In the genomic region with DNA sequence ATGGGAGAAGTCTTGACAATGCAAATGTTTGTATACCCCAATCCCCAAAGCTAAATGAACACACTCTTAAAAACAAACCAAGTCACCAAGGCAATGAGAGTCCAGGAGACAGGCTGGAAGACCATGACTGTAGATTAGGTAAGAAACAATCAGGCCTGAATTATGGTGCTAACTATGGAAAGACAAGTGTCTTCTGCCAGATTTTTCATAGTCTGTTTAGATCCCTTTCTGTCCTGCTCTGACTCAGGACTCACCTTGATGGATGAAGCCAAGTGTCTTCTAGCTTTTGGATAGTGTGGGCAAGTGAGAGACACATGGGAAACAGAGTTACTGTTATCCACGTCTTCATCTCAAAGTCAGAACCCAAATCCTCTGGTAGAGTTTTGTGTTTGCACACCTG, we compare ENCODE assay signal across 9 mouse cellular contexts. TPM values are rescaled to one million over a fixed set of nuclear protein-coding genes. Genes with fewer than 3 reads are reported as not detected.
DNase-seq lines count a peak whose midpoint lies in the region; ATAC-seq lines count a peak whose summit lies in the region.
"Had no signal": no experiment of that assay in that cellular context is flagged by ENCODE, and none has a peak within 500 bp of the region (broad histone marks: within the 10 kb centered on the region; RNA-seq: fewer than 3 reads in every experiment).

No protein-coding gene starts in this region.

- H3K9me3 ChIP-seq in liver, embryonic 11.5 days (ENCODE audit: control insufficient read depth, low read length): no peaks in the 10 kb centered on the region
- H3K9me3 ChIP-seq in hindbrain, embryonic 14.5 days (ENCODE audit: control insufficient read depth, low read length): no peaks in the 10 kb centered on the region
- no peaks in the 10 kb centered on the region for H3K9me3 ChIP-seq in neural tube, embryonic 12.5 days

- ATAC-seq in liver, embryonic 11.5 days (replicated peaks; ENCODE audit: low FRiP score): no peak
- ATAC-seq in hindbrain, embryonic 14.5 days (ENCODE audit: low FRiP score): no peak
- no peak for ATAC-seq in neural tube, embryonic 12.5 days (ENCODE audit: low FRiP score, low read depth)
- ATAC-seq: Patski had no signal

- no peak overlapping the region for H3K27ac ChIP-seq in liver, embryonic 11.5 days (ENCODE audit: low read depth, low read length)
- H3K27ac ChIP-seq in hindbrain, embryonic 14.5 days: 0 out of 2 replicates have a peak overlapping the region, but pooled peaks have one; percentile 63
- no peak overlapping the region for H3K27ac ChIP-seq in neural tube, embryonic 12.5 days

- no peak overlapping the region for H3K9ac ChIP-seq in liver, embryonic 11.5 days (ENCODE audit: low read depth, low read length)
- peak overlapping the region; percentile 83; the same call in 1 of the 2 replicates for H3K9ac ChIP-seq in hindbrain, embryonic 14.5 days
- no peak overlapping the region for H3K9ac ChIP-seq in neural tube, embryonic 12.5 days

- peak overlapping the region; percentile 90; the same call in 1 of the 2 replicates for H3K4me2 ChIP-seq in liver, embryonic 11.5 days
- H3K4me2 ChIP-seq in hindbrain, embryonic 14.5 days (replicated peaks): peak overlapping the region; percentile 70
- H3K4me2 ChIP-seq in neural tube, embryonic 12.5 days (replicated peaks): peak overlapping the region; percentile 85

- DNase-seq in embryo, embryonic 10.5 days (ENCODE audit: low spot score): peak; percentile 9
- no peak for DNase-seq in embryo, embryonic 11 days
- DNase-seq in liver, embryonic 11.5 days (ENCODE audit: low spot score): no peak
- no peak for DNase-seq in liver
- no peak for DNase-seq in hindbrain, embryonic 14.5 days (ENCODE audit: low spot score)
- no peak for DNase-seq in right cerebral cortex, postnatal 25 days
- DNase-seq in retina, postnatal 1 day: no peak

- H3K4me1 ChIP-seq in liver, embryonic 11.5 days (replicated peaks; ENCODE audit: control insufficient read depth, insufficient read depth, low read length): peaks cover 3% of the 10 kb centered on the region; the same call in 1 of the 2 replicates
- H3K4me1 ChIP-seq in hindbrain, embryonic 14.5 days (replicated peaks; ENCODE audit: control insufficient read depth, insufficient read depth, low read length): peaks cover 11% of the 10 kb centered on the region
- H3K4me1 ChIP-seq in neural tube, embryonic 12.5 days: peaks cover 9% of the 10 kb centered on the region; the same call in 1 of the 2 replicates

- H3K36me3 ChIP-seq in liver, embryonic 11.5 days (ENCODE audit: control insufficient read depth, insufficient read depth, low read length): no peaks in the 10 kb centered on the region
- H3K36me3 ChIP-seq in hindbrain, embryonic 14.5 days (replicated peaks; ENCODE audit: control insufficient read depth, insufficient read depth): no peaks in the 10 kb centered on the region
- no peaks in the 10 kb centered on the region for H3K36me3 ChIP-seq in neural tube, embryonic 12.5 days

- WGBS in liver, embryonic 11.5 days: 70% methylated on average over 1 of the region's 1 CpGs
- WGBS in hindbrain, embryonic 14.5 days: 75% methylated on average over 1 of the region's 1 CpGs
- 88% methylated on average over 1 of the region's 1 CpGs for WGBS in neural tube, embryonic 12.5 days

- no peak overlapping the region; the same call in 1 of the 2 replicates for H3K4me3 ChIP-seq in liver, embryonic 11.5 days (ENCODE audit: low read depth, low read length)
- H3K4me3 ChIP-seq in hindbrain, embryonic 14.5 days (replicated peaks; ENCODE audit: low read length): peak overlapping the region; percentile 69; the same call in 1 of the 2 replicates
- no peak overlapping the region for H3K4me3 ChIP-seq in neural tube, embryonic 12.5 days

- peaks cover 20% of the 10 kb centered on the region for H3K27me3 ChIP-seq in liver, embryonic 11.5 days (replicated peaks; ENCODE audit: control insufficient read depth, insufficient read depth, low read length)
- H3K27me3 ChIP-seq in hindbrain, embryonic 14.5 days (ENCODE audit: control insufficient read depth, insufficient read depth, low read length): no peaks in the 10 kb centered on the region
- H3K27me3 ChIP-seq in neural tube, embryonic 12.5 days (replicated peaks): no peaks in the 10 kb centered on the region
- H3K27me3 ChIP-seq: Patski had no signal

RNA-seq across cellular contexts. Expression of gene Slc35g2, which starts 0.6 kb away (rescaled TPM):
- 2.4 and 4.1 TPM in 2 replicates for polyA plus RNA-seq in liver, embryonic 11.5 days (2014; fragmentation: Nextera tagmentation; extraction: Ambion mirVana)
- 24.2 and 26.2 TPM in 2 replicates for polyA plus RNA-seq in hindbrain, embryonic 14.5 days (2014; fragmentation: Nextera tagmentation; extraction: Ambion mirVana)
- 8.3 and 10.4 TPM in 2 replicates for polyA plus RNA-seq in neural tube, embryonic 12.5 days (2016; fragmentation: Nextera tagmentation; extraction: Ambion mirVana)

RNA-seq across cellular contexts. Expression of gene Nck1, which starts 25.6 kb away (rescaled TPM):
- 51.6 and 51.9 TPM in 2 replicates for polyA plus RNA-seq in liver, embryonic 11.5 days (2014; fragmentation: Nextera tagmentation; extraction: Ambion mirVana)
- polyA plus RNA-seq in hindbrain, embryonic 14.5 days (2014; fragmentation: Nextera tagmentation; extraction: Ambion mirVana): 59.6 and 66.2 TPM in 2 replicates
- 68.8 and 69.1 TPM in 2 replicates for polyA plus RNA-seq in neural tube, embryonic 12.5 days (2016; fragmentation: Nextera tagmentation; extraction: Ambion mirVana)

RNA-seq across cellular contexts. Expression of gene Stag1, which starts 26.1 kb away (rescaled TPM):
- 32.3 and 39.4 TPM in 2 replicates for polyA plus RNA-seq in liver, embryonic 11.5 days (2014; fragmentation: Nextera tagmentation; extraction: Ambion mirVana)
- polyA plus RNA-seq in hindbrain, embryonic 14.5 days (2014; fragmentation: Nextera tagmentation; extraction: Ambion mirVana): 30.9 and 39.5 TPM in 2 replicates
- 42.7 and 53.7 TPM in 2 replicates for polyA plus RNA-seq in neural tube, embryonic 12.5 days (2016; fragmentation: Nextera tagmentation; extraction: Ambion mirVana)
